Mouse (Mus musculus): ENCODE results near the gene Zfyve26.

DNA sequence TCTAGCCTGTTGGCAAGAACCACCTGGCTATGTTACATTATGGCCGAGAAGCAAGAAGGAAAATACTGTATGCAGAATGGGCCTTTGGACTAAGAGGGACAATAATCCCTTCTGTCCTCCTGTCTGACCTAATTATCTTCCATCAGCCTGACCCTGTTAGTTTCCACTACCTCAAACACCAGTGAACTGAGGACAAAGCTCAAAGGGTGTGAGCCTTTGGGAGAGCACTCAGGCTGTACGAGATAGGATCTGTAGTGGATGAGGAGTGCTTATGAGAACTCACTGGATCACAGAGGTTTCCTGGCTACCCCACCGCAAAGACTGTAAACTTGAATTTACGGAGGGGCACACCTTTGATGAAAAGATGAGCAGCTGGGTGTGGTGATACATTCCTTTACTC is 17.6 kb upstream of the Zfyve26 start:
- TF ChIP-seq GATA1 (IDR thresholded peaks at IDR 0.05; ENCODE audit: low read length) (no peak), TAL1 (IDR thresholded peaks at IDR 0.05; ENCODE audit: low read length) (no peak)

All from erythroblast, embryonic 14.5 days (primary cell).